ENCODE assay signal across 23 mouse cellular contexts in genomic region chr12:32770766-32771165, GRCm38 (mm10). TPM values are rescaled to one million over a fixed set of nuclear protein-coding genes. Genes with fewer than 3 reads are reported as not detected.
DNase-seq lines count a peak whose midpoint lies in the region; TF ChIP-seq lines count a peak whose summit lies in the region.
"Had no signal": no experiment of that assay in that cellular context is flagged by ENCODE, and none has a peak within 500 bp of the region (broad histone marks: within the 10 kb centered on the region; RNA-seq: fewer than 3 reads in every experiment).

No protein-coding gene starts in this region.

- H3K4me1 ChIP-seq in kidney, adult 2 months (ENCODE audit: control insufficient read depth, insufficient read depth, low read length) = peaks cover 30% of the 10 kb centered on the region
- peaks cover 33% of the 10 kb centered on the region for H3K4me1 ChIP-seq in liver, adult 2 months (ENCODE audit: control insufficient read depth, insufficient read depth, low read length)
- H3K4me1 ChIP-seq: embryonic facial prominence, embryonic 10.5 days; embryonic facial prominence, embryonic 12.5 days; forebrain, embryonic 13.5 days; forebrain, embryonic 15.5 days had no signal

- H3K27me3 ChIP-seq in kidney, adult 2 months (replicated peaks; ENCODE audit: control insufficient read depth, insufficient read depth, low read length) = no peaks in the 10 kb centered on the region
- H3K27me3 ChIP-seq in liver, adult 2 months (ENCODE audit: control insufficient read depth, insufficient read depth, low read length) = no peaks in the 10 kb centered on the region
- H3K27me3 ChIP-seq: CH12.LX; embryonic facial prominence, embryonic 12.5 days; forebrain, embryonic 13.5 days; forebrain, embryonic 15.5 days; Patski had no signal

- peak overlapping the region; percentile 43; the same call in 1 of the 2 replicates for H3K9ac ChIP-seq in liver, adult 2 months (ENCODE audit: low read depth, low read length)
- H3K9ac ChIP-seq: embryonic facial prominence, embryonic 12.5 days; forebrain, embryonic 13.5 days; forebrain, embryonic 15.5 days; forebrain, postnatal 0 days had no signal

- no peak for TF ChIP-seq POLR2A in kidney, adult 2 months (IDR thresholded peaks at IDR 0.05; ENCODE audit: low read depth, low read length)
- no peak for TF ChIP-seq POLR2A in liver, adult 2 months (IDR thresholded peaks at IDR 0.05; ENCODE audit: extremely low read depth, insufficient read depth, low read length)

- DNase-seq in kidney, adult 2 months = peak; percentile 31
- no peak for DNase-seq in kidney, adult 11 months
- peak; percentile 92 for DNase-seq in liver, adult 2 months (ENCODE audit: extremely low read depth, low read depth, low spot score)
- DNase-seq in liver (no peak), adipocyte (ENCODE audit: low spot score) (peak; percentile 74)
- no peak for DNase-seq in yolk sac, embryonic 10.5 days (ENCODE audit: low spot score)
- DNase-seq: adrenal gland, adult 2 months; adrenal gland, postnatal 10 days; adrenal gland, postnatal 25 days; B cell, adult 2 months; cerebellum, adult 11-12 months; cerebellum, adult 2 months; cerebellum, adult 9-10 months; cerebellum, postnatal 10 days; cerebellum, postnatal 25 days; forebrain, postnatal 0 days had no signal

- WGBS in kidney, adult 2 months = 68% methylated on average over 4 of the region's 4 CpGs
- 36% methylated on average over 4 of the region's 4 CpGs for WGBS in liver, adult 2 months

- TF ChIP-seq CTCF in kidney, adult 2 months (conservative IDR thresholded peaks at IDR 0.05; ENCODE audit: insufficient read depth, insufficient read length, low read depth, low read length) = no peak
- TF ChIP-seq CTCF in liver, adult 2 months (IDR thresholded peaks at IDR 0.05; ENCODE audit: low read depth, low read length) = no peak

- no peak overlapping the region for H3K4me3 ChIP-seq in kidney, adult 2 months (ENCODE audit: insufficient read depth, low read depth, low read length)
- peak overlapping the region; percentile 21; the same call in 1 of the 2 replicates for H3K4me3 ChIP-seq in liver, adult 2 months (ENCODE audit: insufficient read depth, low read depth, low read length)
- H3K4me3 ChIP-seq: embryonic facial prominence, embryonic 10.5 days; embryonic facial prominence, embryonic 12.5 days; forebrain, embryonic 13.5 days; forebrain, embryonic 15.5 days had no signal

- H3K36me3 ChIP-seq in kidney, adult 2 months (ENCODE audit: control insufficient read depth, insufficient read depth, low read length) = no peaks in the 10 kb centered on the region
- no peaks in the 10 kb centered on the region for H3K36me3 ChIP-seq in liver, adult 2 months (ENCODE audit: control insufficient read depth, insufficient read depth, low read length)
- H3K36me3 ChIP-seq: embryonic facial prominence, embryonic 10.5 days; embryonic facial prominence, embryonic 12.5 days; forebrain, embryonic 15.5 days; G1E had no signal

- peak overlapping the region; percentile 46; the same call in 1 of the 2 replicates for H3K27ac ChIP-seq in kidney, adult 2 months (ENCODE audit: insufficient read depth, low read depth, low read length)
- 0 out of 2 replicates have a peak overlapping the region, but pooled peaks have one; percentile 16 for H3K27ac ChIP-seq in liver, adult 2 months (replicated peaks; ENCODE audit: insufficient read depth, low read depth, low read length)
- H3K27ac ChIP-seq: embryonic facial prominence, embryonic 10.5 days; embryonic facial prominence, embryonic 12.5 days; forebrain, embryonic 13.5 days; forebrain, embryonic 15.5 days had no signal

- H3K79me2 ChIP-seq in liver, adult 2 months (ENCODE audit: control insufficient read depth, insufficient read depth, low read length) = no peaks in the 10 kb centered on the region

RNA-seq across cellular contexts. Expression of gene Nampt, which starts 48.6 kb away (rescaled TPM):
- polyA plus RNA-seq in kidney, adult 2 months (2012; rRNA removed) = 29.3 and 37.6 TPM in 2 replicates
- 57.8 and 75.6 TPM in 2 replicates for total RNA-seq in liver, adult 2 months (2014; rRNA removed)
- 9.5 and 10.9 TPM in 2 replicates for polyA plus RNA-seq in liver, adult 2 months (2012; rRNA removed)

Comparison
In these comparisons a context has a peak if more than half of its experiments do, and no peak if none do; other contexts are left out.
1. DNase-seq: peak in kidney, adult 2 months (single experiment), liver, adult 2 months (single experiment) and adipocyte (single experiment); none in kidney, adult 11 months (single experiment), liver (single experiment) and yolk sac, embryonic 10.5 days (single experiment).